Mouse (Mus musculus) 416B (cell line): ENCODE results near the gene Eif1b.

Experiments used
- DNase-seq: peaks from one replicate; pipeline ENCODE4 v3.0.0; 2011; ENCODE audit warnings: low read depth

Eif1b gene

GRCm38 (mm10) chr9:120492010-120492399, at the start of gene Eif1b:
TSS of gene Eif1b (plus strand) at chr9:120492232.
- no peak for DNase-seq

GRCm38 (mm10) chr9:120444642-120445041, 47.4 kb upstream of the Eif1b start:
- no peak for DNase-seq

- DNase-seq: no peak
These were observed 42.2 kb upstream of the Eif1b start for GRCm38 (mm10) chr9:120449696-120450329.

- DNase-seq: no peak
These were observed 36.0 kb upstream of the Eif1b start for GRCm38 (mm10) chr9:120455768-120456655.

- DNase-seq: no peak
These were observed 21.6 kb upstream of the Eif1b start for GRCm38 (mm10) chr9:120470431-120470830.

GRCm38 (mm10) chr9:120481644-120482043, 10.4 kb upstream of the Eif1b start:
- no peak for DNase-seq

- no peak for DNase-seq
These were observed 9.7 kb upstream of the Eif1b start for GRCm38 (mm10) chr9:120482382-120482781.

GRCm38 (mm10) chr9:120483101-120483500, 8.9 kb upstream of the Eif1b start:
- no peak for DNase-seq

GRCm38 (mm10) chr9:120487076-120487475, 5.0 kb upstream of the Eif1b start:
- no peak for DNase-seq

GRCm38 (mm10) chr9:120491509-120491908, 523 bp upstream of the Eif1b start:
- peak; percentile 67 for DNase-seq

- DNase-seq: peak; percentile 68
These were observed 644 bp downstream of the Eif1b start for GRCm38 (mm10) chr9:120492400-120493351.

- DNase-seq: no peak
These were observed 1.7 kb downstream of the Eif1b start for GRCm38 (mm10) chr9:120493781-120494180.

- DNase-seq: peak; percentile 78
These were observed 4.7 kb downstream of the Eif1b start for GRCm38 (mm10) chr9:120496691-120497090.

- no peak for DNase-seq
These were observed 6.0 kb downstream of the Eif1b start for GRCm38 (mm10) chr9:120497983-120498382.

- DNase-seq: peak; percentile 60
These were observed 9.3 kb downstream of the Eif1b start for GRCm38 (mm10) chr9:120501191-120501902.

- DNase-seq: peak; percentile 94
These were observed 10.0 kb downstream of the Eif1b start for GRCm38 (mm10) chr9:120502013-120502412.

GRCm38 (mm10) chr9:120504423-120504822, 12.4 kb downstream of the Eif1b start:
- peak; percentile 63 for DNase-seq

- no peak for DNase-seq
These were observed 19.7 kb downstream of the Eif1b start for GRCm38 (mm10) chr9:120511781-120512180.

GRCm38 (mm10) chr9:120516720-120517119, 24.7 kb downstream of the Eif1b start:
- peak; percentile 60 for DNase-seq

GRCm38 (mm10) chr9:120518946-120519345, 26.9 kb downstream of the Eif1b start:
- no peak for DNase-seq

GRCm38 (mm10) chr9:120519469-120520125, 27.6 kb downstream of the Eif1b start:
- no peak for DNase-seq
